Mouse (Mus musculus): ENCODE measurements at regions not wholly inside any gene's neighbourhood (a gene's known extent, or its start where the extent isn't known, plus 50 kb on each side); places are given as distances from the start of the nearest gene placed in this dataset.

- TF ChIP-seq CTCF (IDR thresholded peaks at IDR 0.05; ENCODE audit: low read depth, low read length) (no peak), POLR2A (IDR thresholded peaks at IDR 0.05; ENCODE audit: borderline replicate concordance, low read depth, low read length) (no peak)
Observed at GRCm38 (mm10) chr6:148693329-148693728, 137.9 kb downstream of the Ipo8 start.
